Mouse (Mus musculus) hindbrain, embryonic 15.5 days (tissue): ENCODE measurements at regions not wholly inside any gene's neighbourhood (a gene's known extent, or its start where the extent isn't known, plus 50 kb on each side); places are given as distances from the start of the nearest gene placed in this dataset.

Experiments used
- ATAC-seq: fragments of 200-750 bp; cut with Nextera tagmentation; 2 replicates; pipeline ENCODE4 v1.8.0; 2017; ENCODE audit warnings: low read depth, moderate number of reproducible peaks, moderate TSS enrichment; ENCODE audit not compliant: low FRiP score
- H3K27ac ChIP-seq: fragments of 300-500 bp; sonication (generic); replicated peaks from 2 replicates; pipeline ENCODE4 v1.5.1; 2015; ENCODE audit warnings: mild to moderate bottlenecking, inconsistent platforms
- H3K27me3 ChIP-seq: fragments of 300-500 bp; sonication (generic); 2 replicates; pipeline ENCODE4 v1.6.1; 2015; ENCODE audit warnings: control low read depth, inconsistent platforms
- H3K36me3 ChIP-seq: fragments of 300-500 bp; sonication (generic); 2 replicates; pipeline ENCODE4 v1.6.1; 2015; ENCODE audit warnings: control low read depth, inconsistent platforms
- H3K4me1 ChIP-seq: fragments of 300-500 bp; sonication (generic); replicated peaks from 2 replicates; pipeline ENCODE4 v1.6.1; 2015; ENCODE audit warnings: control low read depth, inconsistent platforms
- H3K4me2 ChIP-seq: fragments of 300-500 bp; sonication (generic); 2 replicates; pipeline ENCODE4 v1.6.1; 2015; ENCODE audit warnings: moderate library complexity, mild to moderate bottlenecking, inconsistent platforms
- H3K4me3 ChIP-seq: fragments of 300-500 bp; sonication (generic); 2 replicates; pipeline ENCODE4 v1.5.1; 2015; ENCODE audit warnings: mild to moderate bottlenecking, inconsistent platforms
- H3K9ac ChIP-seq: fragments of 300-500 bp; sonication (generic); 2 replicates; pipeline ENCODE4 v1.6.1; 2015; ENCODE audit warnings: inconsistent platforms
- H3K9me3 ChIP-seq: fragments of 300-500 bp; sonication (generic); 2 replicates; pipeline ENCODE4 v1.6.1; 2016; ENCODE audit warnings: control low read depth, inconsistent platforms
- WGBS: fragments of 180-500 bp; shearing (Covaris S2); methylation state at CpG from one replicate; pipeline ENCODE4 v1.1.7; 2015; 5-methylcytosine and 5-hydroxymethylcytosine counted together

DNA sequence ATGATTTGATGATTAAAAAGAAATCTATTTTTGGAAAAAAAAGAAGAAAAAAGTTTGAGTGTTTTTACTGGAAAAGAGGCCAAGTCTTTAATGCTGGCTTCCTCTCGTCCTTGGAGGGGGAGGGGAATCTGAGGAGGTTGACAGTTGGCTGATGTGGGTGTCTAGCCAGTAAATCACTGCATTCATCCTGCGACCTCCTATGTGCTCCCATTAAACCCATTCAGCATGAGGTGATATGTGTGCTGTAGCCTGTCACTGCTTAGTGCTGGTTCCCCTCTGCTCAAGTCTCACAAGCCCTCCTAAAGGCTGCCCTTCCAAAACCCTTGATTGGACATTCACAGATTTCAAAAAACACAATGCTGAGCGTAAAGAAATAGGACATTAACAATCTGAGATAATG is 68.7 kb downstream of the Atoh1 start:
- Histone ChIP-seq H3K27me3 (0 out of 2 replicates have a peak, but pooled peaks cover 3% of the 10 kb centered on the region), H3K4me3 (no peak overlapping the region), H3K4me1 (0 out of 2 replicates have a peak, but pooled peaks cover 4% of the 10 kb centered on the region), H3K4me2 (no peak overlapping the region), H3K27ac (no peak overlapping the region), H3K9ac (no peak overlapping the region), H3K36me3 (no peaks in the 10 kb centered on the region), H3K9me3 (no peaks in the 10 kb centered on the region)
- WGBS: 33% methylated on average over 3 of the region's 3 CpGs
- ATAC-seq: no peak

DNA sequence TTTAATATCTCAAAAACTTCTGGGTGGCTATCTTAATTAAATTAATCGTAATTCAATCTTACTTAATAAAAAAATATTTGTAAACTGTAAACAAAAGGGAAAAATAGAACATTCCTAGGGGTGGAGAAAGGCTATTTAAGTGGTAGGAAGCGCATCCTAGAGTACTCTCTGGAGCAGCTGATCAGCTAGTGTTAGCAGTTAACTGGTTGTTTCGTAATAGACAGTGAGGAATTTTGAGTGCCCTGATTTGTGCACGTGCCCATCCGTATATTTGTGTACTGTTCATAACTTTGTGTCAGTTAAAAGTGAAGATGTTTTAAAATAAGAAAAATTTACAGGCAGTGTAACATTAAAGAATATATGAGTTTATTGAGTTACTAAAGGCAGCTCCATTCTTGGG is 69.9 kb downstream of the Atoh1 start:
- ATAC-seq: peak; percentile 32; the same call in 1 of the 2 replicates
- peak overlapping the region; percentile 70 for H3K4me2 ChIP-seq
- 64% methylated on average over 5 of the region's 5 CpGs for WGBS
- H3K4me1 ChIP-seq: 0 out of 2 replicates have a peak, but pooled peaks cover 4% of the 10 kb centered on the region
- H3K4me3 ChIP-seq: peak overlapping the region; percentile 48
- no peak overlapping the region for H3K27ac ChIP-seq
- H3K9me3 ChIP-seq: no peaks in the 10 kb centered on the region
- H3K27me3 ChIP-seq: 0 out of 2 replicates have a peak, but pooled peaks cover 3% of the 10 kb centered on the region
- H3K36me3 ChIP-seq: no peaks in the 10 kb centered on the region
- H3K9ac ChIP-seq: no peak overlapping the region

DNA sequence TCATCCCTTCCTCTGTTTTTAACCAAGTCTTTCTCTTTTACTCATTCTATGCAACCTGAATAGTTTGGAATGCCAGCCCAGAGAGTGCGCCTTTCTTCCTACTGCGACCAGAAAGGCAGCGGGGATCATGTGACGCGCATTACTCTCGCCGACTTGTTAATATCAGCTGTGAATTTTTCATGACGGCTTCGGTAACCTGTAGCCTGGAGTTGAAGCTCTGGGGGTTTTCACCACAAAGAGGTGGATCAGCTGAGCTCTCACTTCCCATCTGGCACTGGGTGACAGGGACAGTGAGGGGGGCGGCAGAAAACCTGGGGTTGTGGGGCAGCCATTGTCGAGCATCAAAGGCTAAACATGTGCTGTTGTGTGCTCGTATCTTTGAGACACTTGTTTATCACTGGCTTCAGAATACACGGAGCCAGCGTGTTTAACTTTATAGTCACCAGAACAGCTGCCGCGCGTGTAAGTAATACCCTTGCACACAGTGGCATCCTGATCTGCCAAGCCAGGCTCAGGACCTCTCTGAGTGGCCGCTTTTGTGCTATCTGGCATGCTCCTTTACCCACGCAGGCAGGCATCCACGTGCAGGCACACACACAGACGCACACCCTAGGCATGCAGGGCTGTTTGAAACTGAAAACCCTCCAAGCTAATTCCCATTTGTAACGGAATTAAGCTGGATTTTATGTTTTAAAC is 70.5 kb downstream of the Atoh1 start:
- WGBS: 6% methylated on average over 22 of the region's 22 CpGs

DNA sequence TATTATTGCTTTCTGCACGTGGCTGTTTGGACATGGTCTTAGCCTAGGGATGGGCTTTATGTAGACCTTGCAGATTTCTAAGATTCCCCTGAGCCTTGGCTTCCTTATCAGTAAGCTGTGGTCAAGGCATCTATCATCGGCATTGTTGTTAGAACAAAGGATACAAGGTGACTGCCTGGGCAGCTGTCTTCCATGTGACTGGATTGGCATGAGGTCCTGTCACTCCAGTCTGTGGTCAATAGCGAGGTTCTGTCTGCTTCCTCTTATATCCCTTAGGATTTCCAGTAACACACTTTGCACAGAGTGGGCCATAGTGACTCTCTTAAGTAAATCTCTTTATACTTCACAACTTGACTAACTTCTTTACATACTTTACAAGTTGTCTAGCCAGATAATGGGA is 72.0 kb downstream of the Atoh1 start:
- no peaks in the 10 kb centered on the region for H3K36me3 ChIP-seq
- H3K4me2 ChIP-seq: no peak overlapping the region
- H3K27me3 ChIP-seq: 0 out of 2 replicates have a peak, but pooled peaks cover 3% of the 10 kb centered on the region
- H3K9ac ChIP-seq: no peak overlapping the region
- 0 out of 2 replicates have a peak, but pooled peaks cover 4% of the 10 kb centered on the region for H3K4me1 ChIP-seq
- ATAC-seq: no peak
- no peak overlapping the region for H3K27ac ChIP-seq
- no peaks in the 10 kb centered on the region for H3K9me3 ChIP-seq
- 31% methylated on average over 3 of the region's 3 CpGs for WGBS
- H3K4me3 ChIP-seq: no peak overlapping the region

More for the DNA sequence above, 70.5 kb downstream of the Atoh1 start:
- Histone ChIP-seq H3K9ac (0 out of 2 replicates have a peak overlapping the region, but pooled peaks have one; percentile 25), H3K4me2 (peak overlapping the region; percentile 70), H3K27me3 (0 out of 2 replicates have a peak, but pooled peaks cover 3% of the 10 kb centered on the region), H3K9me3 (no peaks in the 10 kb centered on the region), H3K27ac (no peak overlapping the region), H3K4me1 (0 out of 2 replicates have a peak, but pooled peaks cover 4% of the 10 kb centered on the region), H3K4me3 (peak overlapping the region; percentile 48), H3K36me3 (no peaks in the 10 kb centered on the region)
- peak; percentile 85 for ATAC-seq

DNA sequence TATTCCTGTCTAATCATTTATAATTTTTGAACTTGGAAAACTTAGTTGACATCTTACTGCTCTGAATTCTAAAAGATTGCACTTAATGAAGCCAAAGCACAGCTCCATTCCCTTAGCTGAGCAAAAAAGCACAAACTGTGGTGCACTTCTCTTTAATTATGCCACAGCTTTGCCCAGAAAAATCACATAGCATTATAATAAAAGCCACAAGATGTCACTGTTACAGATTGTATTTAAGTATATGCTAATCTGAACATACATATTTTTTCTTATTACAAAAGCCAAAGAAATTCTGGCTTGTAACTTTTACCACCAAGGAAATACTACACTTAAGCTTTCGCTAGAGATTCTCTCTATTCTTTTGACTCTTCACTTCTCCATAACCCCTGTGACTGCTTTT is 86.2 kb downstream of the Atoh1 start:
- ATAC-seq: no peak
- H3K9me3 ChIP-seq: no peaks in the 10 kb centered on the region
- H3K36me3 ChIP-seq: no peaks in the 10 kb centered on the region
- H3K27ac ChIP-seq: no peak overlapping the region
- H3K4me2 ChIP-seq: no peak overlapping the region
- no peak overlapping the region for H3K9ac ChIP-seq
- WGBS: 92% methylated on average over 1 of the region's 1 CpGs
- no peaks in the 10 kb centered on the region for H3K4me1 ChIP-seq
- H3K4me3 ChIP-seq: no peak overlapping the region
- no peaks in the 10 kb centered on the region for H3K27me3 ChIP-seq

DNA sequence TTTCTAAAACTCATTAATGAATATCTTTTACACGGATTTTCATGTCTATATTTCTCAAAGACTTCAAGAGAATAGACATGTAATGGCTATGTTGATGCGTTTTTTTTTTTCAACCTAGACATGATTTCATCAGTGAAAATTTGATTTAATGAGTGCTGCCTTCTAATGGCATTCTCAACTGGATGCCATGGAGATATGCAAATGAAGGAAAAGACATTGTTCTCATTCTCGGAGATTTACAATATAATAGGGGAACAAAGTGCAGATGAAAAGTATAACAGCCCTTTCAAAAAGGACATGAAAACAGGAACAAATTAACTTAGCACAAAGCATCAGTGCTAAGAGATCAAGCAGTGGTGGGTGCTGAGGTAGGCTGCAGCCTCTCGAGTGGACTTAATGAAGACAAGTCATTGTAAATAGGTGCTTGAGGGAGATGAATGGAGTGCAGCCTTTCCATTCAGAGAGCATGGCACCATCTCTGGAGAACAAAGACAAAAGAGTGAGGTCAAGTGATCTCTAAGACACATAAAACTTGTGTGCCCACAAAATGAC is 120.2 kb downstream of the Atoh1 start:
- H3K9ac ChIP-seq: no peak overlapping the region
- H3K27ac ChIP-seq: no peak overlapping the region
- H3K27me3 ChIP-seq: no peaks in the 10 kb centered on the region
- H3K4me3 ChIP-seq: no peak overlapping the region
- no peak for ATAC-seq
- no peaks in the 10 kb centered on the region for H3K36me3 ChIP-seq
- 21% methylated on average over 4 of the region's 4 CpGs for WGBS
- H3K9me3 ChIP-seq: no peaks in the 10 kb centered on the region
- no peaks in the 10 kb centered on the region for H3K4me1 ChIP-seq
- no peak overlapping the region for H3K4me2 ChIP-seq

DNA sequence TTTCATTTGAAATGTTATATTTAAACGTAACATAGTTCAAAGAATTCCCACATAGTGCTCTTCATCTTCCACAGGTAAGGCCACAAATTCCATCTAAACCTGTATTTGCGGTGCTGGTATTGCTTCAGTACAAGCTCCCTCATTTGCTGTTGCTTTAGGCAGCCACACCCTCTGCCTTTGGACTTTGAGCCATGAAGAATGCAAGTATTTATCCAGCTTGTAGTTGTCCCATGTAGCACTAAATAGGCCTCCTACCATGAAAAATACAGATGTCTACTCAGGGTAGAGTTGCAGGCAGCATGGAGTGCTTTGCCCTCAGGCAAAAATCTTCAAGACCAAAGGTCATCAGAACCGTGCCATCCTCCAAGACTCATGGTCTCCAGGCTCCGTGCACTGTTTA is 134.0 kb downstream of the Atoh1 start:
- Histone ChIP-seq H3K36me3 (no peaks in the 10 kb centered on the region), H3K4me2 (no peak overlapping the region), H3K27me3 (no peaks in the 10 kb centered on the region), H3K27ac (no peak overlapping the region), H3K9ac (no peak overlapping the region), H3K4me3 (no peak overlapping the region), H3K4me1 (no peaks in the 10 kb centered on the region), H3K9me3 (no peaks in the 10 kb centered on the region)
- WGBS: 84% methylated on average over 4 of the region's 4 CpGs
- no peak for ATAC-seq

DNA sequence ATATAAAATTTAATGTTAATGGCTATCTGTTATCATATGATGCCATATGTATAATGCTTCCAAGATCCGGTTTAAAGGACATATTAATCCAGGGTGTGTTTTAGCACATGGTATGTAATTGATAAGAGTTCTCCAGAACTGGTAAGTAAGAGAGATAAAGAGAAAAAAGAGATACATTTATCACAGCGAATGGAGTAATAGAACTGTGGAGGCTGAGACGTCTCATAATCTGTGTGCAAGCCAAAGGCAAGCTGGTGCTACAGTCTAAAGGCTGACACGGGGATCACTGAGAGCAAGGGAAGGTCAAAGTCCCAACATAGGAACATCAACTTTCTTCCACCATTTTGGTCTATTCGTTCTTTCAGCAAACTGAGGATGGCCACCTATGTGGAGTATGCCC is 146.0 kb upstream of the Smarcad1 start:
- Histone ChIP-seq H3K4me2 (no peak overlapping the region), H3K4me3 (no peak overlapping the region), H3K27me3 (no peaks in the 10 kb centered on the region), H3K27ac (no peak overlapping the region), H3K36me3 (no peaks in the 10 kb centered on the region), H3K9ac (no peak overlapping the region), H3K4me1 (no peaks in the 10 kb centered on the region), H3K9me3 (no peaks in the 10 kb centered on the region)
- 83% methylated on average over 5 of the region's 5 CpGs for WGBS
- no peak for ATAC-seq
